Mouse (Mus musculus) ES-E14 (cell line): ENCODE measurements around the gene Trrap.

Source experiments
- CHD2 ChIP-seq: IDR thresholded peaks from 2 replicates; pipeline ENCODE4 v1.6.1; 2014; ENCODE audit warnings: mild to moderate bottlenecking, low read depth, low read length, inconsistent platforms
- ZC3H11A ChIP-seq: IDR thresholded peaks from 2 replicates; pipeline ENCODE4 v1.6.1; 2012; ENCODE audit warnings: low read depth, mild to moderate bottlenecking, inconsistent platforms, low read length, borderline replicate concordance

- no peak for TF ChIP-seq CHD2
- no peak for TF ChIP-seq ZC3H11A
These were observed 77.8 kb downstream of the Trrap start for GRCm38 (mm10) chr5:144845352-144845751.
